Mouse (Mus musculus) C2C12 (cell line): ENCODE measurements around the gene Pax1. TPM values are rescaled to one million over a fixed set of nuclear protein-coding genes. Genes with fewer than 3 reads are reported as not detected.

Experiments used
- H3K27me3 ChIP-seq: one replicate; pipeline ENCODE4 v1.6.1; 2011; ENCODE audit not compliant: control insufficient read depth, insufficient read depth, insufficient read length
- H3K36me3 ChIP-seq: one replicate; pipeline ENCODE4 v1.6.1; 2011; ENCODE audit not compliant: control insufficient read depth, insufficient read depth
- H3K4me3 ChIP-seq: one replicate; pipeline ENCODE4 v1.5.1; 2011; ENCODE audit warnings: mild to moderate bottlenecking, control low read depth; ENCODE audit not compliant: poor library complexity, insufficient read depth, severe bottlenecking
- H3K79me2 ChIP-seq: one replicate; pipeline ENCODE4 v1.6.1; 2011; ENCODE audit not compliant: control insufficient read depth, insufficient read depth
- H3K79me3 ChIP-seq: one replicate; pipeline ENCODE4 v1.6.1; 2011; ENCODE audit warnings: low read depth, control low read depth
- H3ac ChIP-seq: one replicate; pipeline ENCODE3; 2011; ENCODE audit warnings: low read depth; ENCODE audit not compliant: control insufficient read depth, insufficient read length
- CEBPB ChIP-seq: IDR thresholded peaks from one replicate; pipeline ENCODE4 v1.6.1; 2011; ENCODE audit warnings: low read depth, mild to moderate bottlenecking, control low read depth, moderate library complexity
- CTCF ChIP-seq: IDR thresholded peaks from one replicate; pipeline ENCODE4 v1.5.1; 2011; ENCODE audit not compliant: control insufficient read depth, insufficient read depth, insufficient read length
- FOSL1 ChIP-seq: IDR thresholded peaks from one replicate; pipeline ENCODE4 v1.8.0; 2011; ENCODE audit warnings: mild to moderate bottlenecking, low read length; ENCODE audit not compliant: poor library complexity, insufficient read depth, severe bottlenecking
- MAX ChIP-seq: IDR thresholded peaks from one replicate; pipeline ENCODE4 v1.6.1; 2011; ENCODE audit warnings: mild to moderate bottlenecking, control low read depth
- MYOD1 ChIP-seq: IDR thresholded peaks from one replicate; pipeline ENCODE4 v1.6.1; 2011; ENCODE audit warnings: low read depth; ENCODE audit not compliant: control insufficient read depth, insufficient read length
- MYOG ChIP-seq: IDR thresholded peaks from one replicate; pipeline ENCODE4 v1.6.1; 2011; ENCODE audit not compliant: control insufficient read depth, insufficient read length; ENCODE audit errors: extremely low read depth
- USF1 ChIP-seq: IDR thresholded peaks from one replicate; pipeline ENCODE4 v1.6.1; 2011; ENCODE audit warnings: low read depth, mild to moderate bottlenecking, control low read depth, moderate library complexity
- polyA plus RNA-seq: library from polyadenylated mRNA; unstranded; fragments of >200 nt; fragmentation: generic; extraction: Trizol; gene quantifications from one replicate; pipeline ENCODE4 v1.2.1, GENCODE M21; 2012; ENCODE audit warnings: missing spikeins

Pax1 gene
- polyA plus RNA-seq, 1 experiment, result not detected

DNA sequence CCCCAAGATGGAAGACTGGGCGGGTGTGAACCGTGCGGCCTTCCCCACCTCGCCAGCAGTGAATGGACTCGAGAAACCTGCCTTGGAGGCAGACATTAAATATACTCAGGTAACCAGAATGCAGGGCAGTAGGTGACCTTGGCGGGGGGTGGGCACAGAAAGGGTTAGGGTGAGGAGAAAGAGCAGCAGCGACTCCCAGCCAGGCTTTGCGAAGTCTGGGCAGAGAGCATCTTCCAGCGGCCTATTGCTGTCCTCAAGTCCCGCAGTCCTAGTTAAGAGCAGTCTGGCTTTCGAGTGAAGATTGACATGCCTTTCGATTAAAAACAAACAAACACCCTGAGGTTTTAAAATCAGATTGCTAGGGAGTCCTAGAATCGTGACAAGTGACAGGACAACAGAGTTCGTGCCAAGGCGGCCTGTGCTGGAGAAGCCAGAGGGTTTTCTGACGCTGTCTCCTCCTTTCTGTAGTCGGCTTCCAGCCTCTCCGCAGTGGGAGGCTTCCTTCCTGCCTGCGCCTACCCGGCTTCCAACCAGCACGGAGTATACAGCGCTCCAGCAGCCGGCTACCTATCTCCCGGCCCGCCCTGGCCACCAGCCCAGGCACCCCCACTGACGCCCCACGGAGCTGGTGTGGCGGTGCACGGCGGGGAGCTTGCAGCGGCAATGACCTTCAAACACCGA lies 6.3 kb downstream of the Pax1 start:
- Histone ChIP-seq H3K27me3 (peaks cover 6% of the 10 kb centered on the region), H3K4me3 (no peak overlapping the region), H3K36me3 (no peaks in the 10 kb centered on the region), H3K79me3 (no peaks in the 10 kb centered on the region), H3ac (no peak overlapping the region), H3K79me2 (no peaks in the 10 kb centered on the region)
- no peak for TF ChIP-seq MYOD1
- no peak for TF ChIP-seq MAX
- no peak for TF ChIP-seq CEBPB
- no peak for TF ChIP-seq FOSL1
- no peak for TF ChIP-seq USF1
- TF ChIP-seq CTCF, result no peak

DNA sequence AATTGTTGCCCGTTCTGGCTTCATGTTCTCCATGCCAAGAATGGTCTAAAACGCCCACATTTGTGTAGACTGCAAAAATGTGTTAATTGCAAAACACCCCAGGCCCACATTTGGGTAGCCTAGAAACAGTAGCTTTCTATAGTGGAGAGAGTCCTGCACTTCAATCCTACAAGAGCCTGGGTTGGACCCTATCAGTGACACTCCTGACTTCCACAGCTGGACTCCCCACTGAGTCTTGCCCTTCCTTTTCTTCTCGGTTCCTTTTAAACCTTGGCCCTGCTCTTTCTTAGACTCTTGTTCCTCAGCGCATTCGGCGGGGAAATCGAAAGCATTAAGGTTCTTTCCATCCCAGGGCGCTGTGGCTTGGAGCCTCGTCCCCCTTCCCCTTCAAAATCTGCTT lies 7.8 kb downstream of the Pax1 start:
- H3K4me3 ChIP-seq, result no peak overlapping the region
- H3K36me3 ChIP-seq, result no peaks in the 10 kb centered on the region
- H3ac ChIP-seq, result no peak overlapping the region
- no peak for TF ChIP-seq CTCF
- no peak for TF ChIP-seq CEBPB
- TF ChIP-seq USF1, result no peak
- no peak for TF ChIP-seq MYOD1
- no peak for TF ChIP-seq MYOG
- no peak for TF ChIP-seq FOSL1
- peaks cover 12% of the 10 kb centered on the region for H3K27me3 ChIP-seq
- no peaks in the 10 kb centered on the region for H3K79me2 ChIP-seq
- no peaks in the 10 kb centered on the region for H3K79me3 ChIP-seq

DNA sequence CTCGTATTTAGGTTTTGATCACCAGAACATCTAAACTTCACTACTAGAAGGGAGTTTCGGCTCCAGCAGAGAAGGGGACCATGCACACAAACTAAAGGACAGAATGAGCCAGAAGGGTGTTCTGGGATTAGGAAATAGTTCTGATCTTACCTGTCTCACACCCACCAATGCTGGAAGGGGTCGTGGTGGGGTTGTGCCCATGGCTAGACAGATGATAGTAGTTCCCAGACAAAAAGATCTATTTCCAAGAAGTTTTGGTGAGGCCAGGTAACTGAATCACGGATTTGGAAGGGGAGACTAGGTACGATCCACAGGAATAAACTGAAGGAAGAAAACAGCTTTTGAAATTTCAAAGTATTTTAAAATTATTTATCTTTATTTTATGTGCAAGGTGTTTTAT lies 8.4 kb downstream of the Pax1 start:
- Histone ChIP-seq H3K4me3 (no peak overlapping the region), H3K79me3 (no peaks in the 10 kb centered on the region), H3K27me3 (peaks cover 12% of the 10 kb centered on the region), H3K36me3 (no peaks in the 10 kb centered on the region), H3ac (no peak overlapping the region), H3K79me2 (no peaks in the 10 kb centered on the region)
- TF ChIP-seq CEBPB (no peak), MAX (no peak), MYOG (no peak), FOSL1 (no peak), USF1 (no peak), CTCF (no peak), MYOD1 (no peak)

DNA sequence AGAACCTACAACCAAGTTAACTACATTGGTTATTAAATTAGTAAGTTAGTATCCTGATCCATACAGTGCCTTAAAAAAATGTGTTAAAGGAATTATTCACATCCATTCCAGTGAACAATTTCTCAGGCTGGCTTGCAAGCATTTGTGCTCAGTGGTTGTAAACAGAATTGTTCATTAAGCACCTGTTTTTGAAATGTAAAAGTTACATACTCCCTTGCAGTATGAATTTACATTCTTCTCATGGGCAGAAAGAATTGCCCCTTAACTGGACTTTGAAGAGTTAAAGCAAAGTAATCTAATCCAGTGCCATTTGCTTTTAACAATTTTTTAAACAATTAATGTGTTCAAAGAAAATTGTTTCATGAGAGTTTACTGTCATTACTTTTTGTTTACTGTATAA lies 9.6 kb downstream of the Pax1 start:
- Histone ChIP-seq H3K79me3 (no peaks in the 10 kb centered on the region), H3ac (no peak overlapping the region), H3K36me3 (no peaks in the 10 kb centered on the region), H3K79me2 (no peaks in the 10 kb centered on the region), H3K27me3 (peaks cover 6% of the 10 kb centered on the region), H3K4me3 (no peak overlapping the region)
- no peak for TF ChIP-seq MAX
- TF ChIP-seq CEBPB, result no peak
- no peak for TF ChIP-seq FOSL1
- no peak for TF ChIP-seq MYOD1
- TF ChIP-seq MYOG, result no peak
- TF ChIP-seq USF1, result no peak

DNA sequence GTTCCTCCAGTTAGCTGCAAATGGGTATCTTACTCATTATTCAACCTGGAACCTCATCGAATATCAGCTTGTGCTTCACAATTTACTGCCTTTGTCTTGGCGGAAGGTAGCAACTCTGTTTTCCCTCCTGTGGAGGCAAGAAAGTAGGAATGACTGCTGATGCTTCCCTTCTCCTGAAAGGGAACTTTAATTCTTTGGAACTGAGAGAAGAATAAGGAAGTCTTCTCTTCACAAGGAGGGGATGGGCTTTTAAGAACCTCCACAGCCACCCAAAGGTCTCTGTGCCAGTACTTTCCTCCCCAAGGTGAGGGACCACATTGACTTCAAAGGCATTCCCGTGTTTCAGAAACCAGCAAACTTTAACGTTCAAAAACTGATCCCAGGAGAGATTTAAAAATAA lies 10.1 kb downstream of the Pax1 start:
- Histone ChIP-seq H3K27me3 (peaks cover 6% of the 10 kb centered on the region), H3K4me3 (no peak overlapping the region), H3K36me3 (no peaks in the 10 kb centered on the region), H3K79me2 (no peaks in the 10 kb centered on the region), H3ac (no peak overlapping the region), H3K79me3 (no peaks in the 10 kb centered on the region)
- no peak for TF ChIP-seq MYOG
- TF ChIP-seq CTCF, result no peak
- TF ChIP-seq CEBPB, result no peak
- TF ChIP-seq MAX, result no peak
- TF ChIP-seq MYOD1, result no peak
- no peak for TF ChIP-seq USF1
- no peak for TF ChIP-seq FOSL1

DNA sequence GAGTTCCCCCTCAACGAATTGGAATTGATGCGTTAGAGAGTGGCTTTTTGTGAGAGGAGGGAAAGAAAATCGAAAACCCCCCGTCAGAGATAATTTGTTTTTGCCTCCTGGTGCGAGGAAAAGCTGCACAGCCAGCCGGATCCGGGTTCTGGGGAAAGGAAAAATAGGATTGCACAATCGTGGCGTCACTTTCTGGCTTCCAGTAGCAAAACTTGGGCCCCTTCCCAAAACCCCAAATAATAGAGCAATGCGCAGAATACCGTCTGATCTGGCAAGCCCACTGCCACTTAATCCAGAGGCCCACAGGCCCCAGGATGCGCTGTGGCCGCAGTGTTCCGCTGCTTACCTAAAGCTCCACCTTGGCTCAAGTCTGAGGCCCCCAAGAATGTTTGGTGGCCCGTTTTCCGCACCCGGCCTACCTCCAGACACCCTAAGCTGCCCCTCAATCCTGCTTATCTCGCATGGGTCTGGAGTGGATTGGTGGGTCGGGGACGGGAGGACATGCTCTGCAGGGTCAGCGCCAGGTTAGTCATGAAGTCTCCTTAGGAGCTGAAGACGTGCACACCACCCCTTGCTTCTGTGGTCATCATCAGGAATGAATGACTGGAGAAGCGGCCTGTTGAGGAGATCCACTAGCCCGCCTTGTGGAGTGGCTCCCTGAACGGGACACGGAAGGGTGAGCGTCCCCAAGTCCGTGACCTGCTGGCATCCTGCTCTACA lies 11.4 kb downstream of the Pax1 start:
- Histone ChIP-seq H3K27me3 (peaks cover 6% of the 10 kb centered on the region), H3K36me3 (no peaks in the 10 kb centered on the region), H3K79me3 (no peaks in the 10 kb centered on the region), H3K79me2 (no peaks in the 10 kb centered on the region), H3K4me3 (no peak overlapping the region), H3ac (no peak overlapping the region)
- TF ChIP-seq FOSL1 (no peak), CEBPB (no peak)
